Mouse (Mus musculus): ENCODE results near the gene Nceh1. TPM values are rescaled to one million over a fixed set of nuclear protein-coding genes. Genes with fewer than 3 reads are reported as not detected.

Nceh1 gene
- total RNA-seq, 2 experiments from 2014 or later, result 108 to 114 TPM

DNA sequence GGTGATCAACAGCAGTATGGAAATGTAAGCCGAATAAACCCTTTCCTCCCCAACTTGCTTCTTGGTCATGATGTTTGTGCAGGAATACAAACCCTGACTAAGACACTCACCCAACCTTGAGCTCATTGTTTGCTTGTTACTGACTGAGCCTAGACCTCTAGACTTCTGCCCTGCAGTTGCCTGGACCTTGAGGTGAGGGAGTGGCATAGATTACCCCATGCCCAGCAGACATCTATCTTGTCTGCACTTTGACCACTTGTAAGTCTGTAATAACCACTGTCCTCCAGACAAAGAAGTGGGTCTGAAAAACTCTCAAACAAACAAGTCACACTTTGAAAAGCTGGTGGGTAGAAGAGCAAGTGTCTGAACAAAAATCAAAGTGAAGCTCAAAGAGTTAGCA, 136.9 kb downstream of the Nceh1 start:
- no peak for DNase-seq (ENCODE audit: low spot score in 2 of 2)

- no peak for DNase-seq (ENCODE audit: low spot score in 2 of 2)
Observed at GRCm38 (mm10) chr3:27320613-27321495, 138.1 kb downstream of the Nceh1 start.

- DNase-seq (ENCODE audit: low spot score in 2 of 2), result no peak
Observed at GRCm38 (mm10) chr3:27322591-27322990, 139.8 kb downstream of the Nceh1 start.

GRCm38 (mm10) chr3:27323551-27323950, 140.8 kb downstream of the Nceh1 start:
- DNase-seq (ENCODE audit: low spot score in 2 of 2), result no peak

DNA sequence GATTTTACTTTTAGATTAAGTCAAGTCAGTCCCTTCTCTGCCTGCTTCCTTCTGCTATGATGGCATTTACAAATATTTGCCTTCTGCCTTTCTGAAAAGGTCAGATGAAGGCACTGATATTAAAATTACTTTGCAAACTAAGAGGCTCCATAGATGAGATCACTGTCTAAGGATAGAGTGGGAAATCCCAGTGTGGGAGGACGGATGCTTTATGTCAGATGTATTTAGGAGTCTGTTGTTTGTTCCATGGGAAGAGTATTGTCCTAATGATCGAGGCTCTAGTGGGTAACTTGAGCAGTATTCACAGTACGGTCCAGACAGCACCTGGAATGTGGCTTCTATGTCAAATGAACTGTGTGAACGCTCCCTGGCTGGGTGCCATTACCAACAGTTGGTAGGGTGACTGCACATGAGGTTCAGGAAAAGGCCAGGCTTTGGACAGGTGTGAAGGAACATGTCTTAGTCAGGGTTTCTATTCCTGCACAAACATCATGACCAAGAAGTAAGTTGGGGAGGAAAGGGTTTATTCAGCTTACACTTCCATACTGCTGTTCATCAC, 143.9 kb downstream of the Nceh1 start:
- DNase-seq (ENCODE audit: low spot score in 2 of 2), result no peak

DNA sequence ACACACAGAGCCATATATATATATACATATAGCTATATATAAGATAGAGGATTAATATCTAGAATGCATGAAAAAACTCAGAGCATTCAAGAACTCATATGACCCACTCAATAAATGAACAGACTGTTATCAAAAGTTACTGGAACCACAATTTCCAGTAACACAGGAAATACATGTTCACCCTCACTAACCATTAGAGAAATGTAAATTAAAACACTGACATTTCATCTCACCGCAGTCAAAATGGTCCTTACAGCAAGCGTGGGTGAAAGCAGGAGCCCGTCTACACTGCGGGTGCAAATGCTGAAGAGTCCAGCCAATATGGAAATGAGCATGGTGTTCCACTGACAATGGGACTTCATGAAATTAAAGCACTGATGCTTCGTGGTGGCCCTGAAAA, 147.9 kb downstream of the Nceh1 start:
- no peak for DNase-seq (ENCODE audit: low spot score in 2 of 2)

Other genes with a start within 250 kb of the Nceh1 start
- under 1 TPM; 0.28 to 0.54 TPM for gene Ect2, start 29.1 kb upstream of the Nceh1 start, total RNA-seq (2021)
- gene Tnfsf10, start 134.1 kb downstream of the Nceh1 start, total RNA-seq (2021), result under 1 TPM; 0.63 to 0.72 TPM
- gene Ghsr, start 188.4 kb downstream of the Nceh1 start, total RNA-seq (2021), result 1 to 10 TPM; 1.4 to 1.7 TPM